Mouse (Mus musculus) neural tube, embryonic 11.5 days (tissue): ENCODE measurements around the gene Gm3250. TPM values are rescaled to one million over a fixed set of nuclear protein-coding genes. Genes with fewer than 3 reads are reported as not detected.
"Not testable (repeated sequence)": the region's sequence is repeated elsewhere in the genome, so short reads cannot be mapped to it uniquely, and the experiment has no call there.

Source experiments
- ATAC-seq: fragments of 200-750 bp; cut with Nextera tagmentation; 2 replicates; pipeline ENCODE4 v1.8.0; 2017; ENCODE audit warnings: moderate number of reproducible peaks, mild to moderate bottlenecking, moderate TSS enrichment, moderate library complexity; ENCODE audit not compliant: insufficient read depth, low FRiP score, low TSS enrichment
- DNase-seq: peaks from one replicate; pipeline ENCODE4 v3.0.0-alpha.2; 2015; ENCODE audit warnings: low spot score
- H3K27ac ChIP-seq: fragments of 300-500 bp; sonication (generic); 2 replicates; pipeline ENCODE4 v1.5.1; 2014; ENCODE audit warnings: low read depth, mild to moderate bottlenecking, low read length
- H3K27me3 ChIP-seq: fragments of 300-500 bp; sonication (generic); 2 replicates; pipeline ENCODE4 v1.6.1; 2014; ENCODE audit warnings: mild to moderate bottlenecking, low read length, mixed read lengths; ENCODE audit not compliant: control insufficient read depth, insufficient read depth
- H3K36me3 ChIP-seq: fragments of 300-500 bp; sonication (generic); 2 replicates; pipeline ENCODE4 v1.6.1; 2014; ENCODE audit warnings: mild to moderate bottlenecking, low read length, moderate library complexity, mixed read lengths; ENCODE audit not compliant: control insufficient read depth, insufficient read depth
- H3K4me1 ChIP-seq: fragments of 300-500 bp; sonication (generic); 2 replicates; pipeline ENCODE4 v1.6.1; 2014; ENCODE audit warnings: low read length, mixed read lengths; ENCODE audit not compliant: control insufficient read depth, insufficient read depth
- H3K4me2 ChIP-seq: fragments of 300-500 bp; sonication (generic); 2 replicates; pipeline ENCODE4 v1.6.1; 2014; ENCODE audit warnings: low read depth, mild to moderate bottlenecking, moderate library complexity
- H3K4me3 ChIP-seq: fragments of 300-500 bp; sonication (generic); 2 replicates; pipeline ENCODE4 v1.5.1; 2014; ENCODE audit warnings: low read depth, low read length
- H3K9ac ChIP-seq: fragments of 300-500 bp; sonication (generic); 2 replicates; pipeline ENCODE4 v1.6.1; 2014; ENCODE audit warnings: mild to moderate bottlenecking, low read length
- H3K9me3 ChIP-seq: fragments of 300-500 bp; sonication (generic); 2 replicates; pipeline ENCODE4 v1.6.1; 2016; ENCODE audit warnings: low read length; ENCODE audit not compliant: control insufficient read depth
- WGBS: fragments of 180-500 bp; shearing (Covaris S2); extraction: QIAGEN DNeasy Blood & Tissue Kit; methylation state at CpG from one replicate; pipeline ENCODE4 v1.1.7; 2014; 5-methylcytosine and 5-hydroxymethylcytosine counted together
- polyA plus RNA-seq: library from polyadenylated mRNA; unstranded; fragments of >200 nt; fragmentation: Nextera tagmentation; extraction: Ambion mirVana; gene quantifications from 2 replicates; pipeline ENCODE4 v1.2.1, GENCODE M21; 2014

Gene Gm3250
- polyA plus RNA-seq, 1 experiment from 2014 or later = not detected

- DNase-seq = no peak
- Histone ChIP-seq H3K36me3 (no peaks in the 10 kb centered on the region), H3K4me2 (no peak overlapping the region), H3K27me3 (no peaks in the 10 kb centered on the region), H3K9ac (no peak overlapping the region), H3K4me1 (no peaks in the 10 kb centered on the region), H3K4me3 (no peak overlapping the region), H3K9me3 (no peaks in the 10 kb centered on the region), H3K27ac (no peak overlapping the region)
- no peak for ATAC-seq
- 90% methylated on average over 1 of the region's 1 CpGs for WGBS
Observed at GRCm38 (mm10) chr10:77769727-77770126, 12.6 kb downstream of the Gm3250 start.

- H3K4me1 ChIP-seq, H3K4me3 ChIP-seq, H3K9ac ChIP-seq, H3K9me3 ChIP-seq, H3K27me3 ChIP-seq, ATAC-seq, DNase-seq, H3K4me2 ChIP-seq, H3K27ac ChIP-seq, H3K36me3 ChIP-seq: not testable (repeated sequence)
- no CpG with 5 or more reads among the region's 1 CpGs for WGBS
Observed at GRCm38 (mm10) chr10:77759582-77759981, 22.8 kb downstream of the Gm3250 start, which contains the start of gene Gm3233. Gene Gm3233, minus strand, starts transcription at chr10:77759682.

- no peak for DNase-seq
- Histone ChIP-seq H3K9me3 (no peaks in the 10 kb centered on the region), H3K27me3 (no peaks in the 10 kb centered on the region), H3K4me1 (no peaks in the 10 kb centered on the region), H3K27ac (no peak overlapping the region), H3K36me3 (no peaks in the 10 kb centered on the region), H3K4me3 (no peak overlapping the region), H3K9ac (no peak overlapping the region), H3K4me2 (no peak overlapping the region)
- ATAC-seq = no peak
Observed at GRCm38 (mm10) chr10:77753448-77753847, 28.9 kb downstream of the Gm3250 start.

GRCm38 (mm10) chr10:77752312-77752711 is 30.0 kb downstream of the Gm3250 start:
- not testable (repeated sequence) for H3K4me2 ChIP-seq, H3K9ac ChIP-seq, H3K27ac ChIP-seq, H3K9me3 ChIP-seq, H3K4me1 ChIP-seq, ATAC-seq, DNase-seq, H3K36me3 ChIP-seq, H3K27me3 ChIP-seq, H3K4me3 ChIP-seq
- WGBS = 53% methylated on average over 3 of the region's 3 CpGs

GRCm38 (mm10) chr10:77751254-77751653 is 31.1 kb downstream of the Gm3250 start, which contains the start of gene Gm9736:
Gene Gm9736, minus strand, starts transcription at chr10:77751354.
- H3K9me3 ChIP-seq, H3K4me1 ChIP-seq, H3K9ac ChIP-seq, DNase-seq, ATAC-seq, H3K4me3 ChIP-seq, H3K27me3 ChIP-seq, H3K36me3 ChIP-seq, H3K27ac ChIP-seq, H3K4me2 ChIP-seq: not testable (repeated sequence)
- 75% methylated on average over 1 of the region's 1 CpGs for WGBS

GRCm38 (mm10) chr10:77750686-77751085 is 31.7 kb downstream of the Gm3250 start:
- H3K4me3 ChIP-seq, H3K9me3 ChIP-seq, H3K9ac ChIP-seq, H3K4me2 ChIP-seq, ATAC-seq, DNase-seq, H3K27ac ChIP-seq, H3K4me1 ChIP-seq, H3K27me3 ChIP-seq, H3K36me3 ChIP-seq: not testable (repeated sequence)
- WGBS = 79% methylated on average over 1 of the region's 1 CpGs

- H3K4me1 ChIP-seq, H3K27ac ChIP-seq, H3K27me3 ChIP-seq, ATAC-seq, H3K4me2 ChIP-seq, H3K9ac ChIP-seq, H3K36me3 ChIP-seq, H3K9me3 ChIP-seq, DNase-seq, H3K4me3 ChIP-seq: not testable (repeated sequence)
- WGBS = 62% methylated on average over 4 of the region's 5 CpGs
Observed at GRCm38 (mm10) chr10:77741924-77742688, 40.2 kb downstream of the Gm3250 start, which contains the start of gene Gm18596. Gene Gm18596, minus strand, starts transcription at chr10:77742638.

- ATAC-seq (no peak), DNase-seq (no peak)
- no peak overlapping the region for H3K9ac ChIP-seq
- no peaks in the 10 kb centered on the region for H3K4me1 ChIP-seq
- 87% methylated on average over 4 of the region's 4 CpGs for WGBS
- no peaks in the 10 kb centered on the region for H3K27me3 ChIP-seq
- H3K9me3 ChIP-seq = no peaks in the 10 kb centered on the region
- H3K4me3 ChIP-seq = no peak overlapping the region
- no peak overlapping the region for H3K27ac ChIP-seq
- no peak overlapping the region for H3K4me2 ChIP-seq
- no peaks in the 10 kb centered on the region for H3K36me3 ChIP-seq
Observed at GRCm38 (mm10) chr10:77738929-77739328, 43.4 kb downstream of the Gm3250 start.

- WGBS = 86% methylated on average over 1 of the region's 1 CpGs
- ATAC-seq (no peak), DNase-seq (no peak)
- Histone ChIP-seq H3K9ac (no peak overlapping the region), H3K36me3 (no peaks in the 10 kb centered on the region), H3K9me3 (no peaks in the 10 kb centered on the region), H3K4me3 (no peak overlapping the region), H3K4me1 (no peaks in the 10 kb centered on the region), H3K27me3 (no peaks in the 10 kb centered on the region), H3K4me2 (no peak overlapping the region), H3K27ac (no peak overlapping the region)
Observed at GRCm38 (mm10) chr10:77735928-77736327, 46.4 kb downstream of the Gm3250 start.
